Mouse (Mus musculus) limb, embryonic 14.5 days (tissue): ENCODE results near the gene Setdb1. TPM values are rescaled to one million over a fixed set of nuclear protein-coding genes. Genes with fewer than 3 reads are reported as not detected.
"Not testable (repeated sequence)": the region's sequence is repeated elsewhere in the genome, so short reads cannot be mapped to it uniquely, and the experiment has no call there.

Experiments
- ATAC-seq: fragments of 200-750 bp; cut with Nextera tagmentation; 2 replicates; pipeline ENCODE4 v1.8.0; 2017; ENCODE audit warnings: low read depth, moderate number of reproducible peaks, moderate TSS enrichment; ENCODE audit not compliant: low FRiP score
- DNase-seq: peaks from one replicate; pipeline ENCODE4 v3.0.0-alpha.2; 2015; ENCODE audit warnings: low spot score
- H3K27ac ChIP-seq: fragments of 300-500 bp; sonication (generic); replicated peaks from 2 replicates; pipeline ENCODE4 v1.5.1; 2014; ENCODE audit warnings: low read depth, mild to moderate bottlenecking, low read length, moderate library complexity, mixed read lengths
- H3K27me3 ChIP-seq: fragments of 300-500 bp; sonication (generic); 2 replicates; pipeline ENCODE4 v1.6.1; 2014; ENCODE audit warnings: low read length, mixed read lengths; ENCODE audit not compliant: control insufficient read depth, insufficient read depth
- H3K36me3 ChIP-seq: fragments of 300-500 bp; sonication (generic); 2 replicates; pipeline ENCODE4 v1.6.1; 2014; ENCODE audit warnings: mild to moderate bottlenecking, low read length, moderate library complexity, mixed read lengths; ENCODE audit not compliant: control insufficient read depth, insufficient read depth
- H3K4me1 ChIP-seq: fragments of 300-500 bp; sonication (generic); 2 replicates; pipeline ENCODE4 v1.6.1; 2014; ENCODE audit warnings: antibody characterized with exemption, low read length, mixed read lengths; ENCODE audit not compliant: control insufficient read depth, insufficient read depth
- H3K4me2 ChIP-seq: fragments of 300-500 bp; sonication (generic); replicated peaks from 2 replicates; pipeline ENCODE4 v1.6.1; 2014; ENCODE audit warnings: low read depth, mild to moderate bottlenecking, low read length, moderate library complexity; ENCODE audit not compliant: severe bottlenecking
- H3K4me3 ChIP-seq: fragments of 300-500 bp; sonication (generic); replicated peaks from 2 replicates; pipeline ENCODE4 v1.5.1; 2014; ENCODE audit warnings: low read length
- H3K9ac ChIP-seq: fragments of 300-500 bp; sonication (generic); 2 replicates; pipeline ENCODE4 v1.6.1; 2014; ENCODE audit warnings: mild to moderate bottlenecking, low read depth, low read length, moderate library complexity; ENCODE audit not compliant: severe bottlenecking
- H3K9me3 ChIP-seq: fragments of 300-500 bp; sonication (generic); 2 replicates; pipeline ENCODE4 v1.6.1; 2016; ENCODE audit warnings: low read length; ENCODE audit not compliant: control insufficient read depth
- POLR2A ChIP-seq: fragments of 200-500 bp; IDR thresholded peaks from 2 replicates; pipeline ENCODE4 v1.8.0; 2012; ENCODE audit warnings: inconsistent platforms, mild to moderate bottlenecking, moderate library complexity, borderline replicate concordance; ENCODE audit not compliant: insufficient read depth, insufficient read length; ENCODE audit errors: extremely low read depth
- WGBS: fragments of 180-500 bp; shearing (Covaris S2); extraction: QIAGEN DNeasy Blood & Tissue Kit; methylation state at CpG from one replicate; pipeline ENCODE4 v1.1.7; 2014; 5-methylcytosine and 5-hydroxymethylcytosine counted together
- polyA plus RNA-seq, 2 experiments: library from polyadenylated mRNA; depleted of rRNA in 1 of 2; stranded (reverse) in 1 of 2; unstranded in 1 of 2; fragments of >200 nt; fragmentation: Nextera tagmentation in 1 of 2; extraction: Ambion mirVana in 1 of 2; gene quantifications; 2 replicates each; pipeline versions ENCODE4 v1.2.1 to v1.2.3; 2012 to 2014

Setdb1 gene
- polyA plus RNA-seq, 2 experiments, result 44.2 to 56.2 TPM

DNA sequence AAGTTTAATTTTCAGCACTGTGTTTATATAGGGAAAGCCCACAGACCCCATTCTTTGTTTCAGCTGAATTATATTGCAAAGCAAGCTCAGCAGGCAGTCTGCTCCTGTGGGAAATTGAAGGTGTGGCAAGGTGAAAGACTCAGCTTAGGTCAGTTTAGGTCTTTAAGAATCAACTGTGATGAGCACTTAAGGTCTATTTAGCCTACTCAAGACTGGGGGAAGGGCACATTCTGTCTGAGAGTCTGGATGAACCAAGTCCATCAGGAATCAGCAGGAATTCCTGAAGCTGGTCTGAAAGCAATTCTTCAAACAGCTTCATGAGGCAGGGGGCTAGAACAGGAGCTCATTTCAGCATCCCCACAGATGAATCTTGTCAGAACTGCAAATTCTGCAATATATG, 13.1 kb upstream of the Setdb1 start:
- ATAC-seq, result no peak
- no peaks in the 10 kb centered on the region for H3K4me1 ChIP-seq
- H3K4me2 ChIP-seq, result no peak overlapping the region
- H3K9me3 ChIP-seq, result no peaks in the 10 kb centered on the region
- no peaks in the 10 kb centered on the region for H3K36me3 ChIP-seq
- H3K27ac ChIP-seq, result no peak overlapping the region
- TF ChIP-seq POLR2A, result no peak
- no peak overlapping the region for H3K9ac ChIP-seq
- DNase-seq, result no peak
- H3K4me3 ChIP-seq, result no peak overlapping the region
- H3K27me3 ChIP-seq, result no peaks in the 10 kb centered on the region

DNA sequence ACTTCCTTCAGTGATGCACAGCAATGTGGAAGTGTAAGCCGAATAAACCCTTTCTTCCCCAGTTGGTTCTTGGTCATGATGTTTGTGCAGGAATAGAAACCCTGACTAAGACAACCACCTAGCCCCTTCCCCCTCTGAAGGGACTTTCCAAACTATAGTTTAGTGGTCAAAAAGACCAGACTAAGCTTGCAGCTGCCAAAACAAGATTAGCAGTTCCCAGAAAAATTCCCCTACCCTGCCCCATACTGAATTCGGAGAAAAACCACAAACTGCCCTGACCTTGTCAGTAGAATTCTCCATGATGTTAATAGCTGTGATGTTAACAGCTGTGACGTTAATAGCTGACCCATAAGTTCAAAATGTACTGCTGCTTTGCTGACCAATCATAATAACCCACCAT, 3.3 kb upstream of the Setdb1 start:
- H3K4me1 ChIP-seq, H3K4me2 ChIP-seq, ATAC-seq, H3K9me3 ChIP-seq, H3K27ac ChIP-seq, H3K4me3 ChIP-seq, H3K27me3 ChIP-seq, H3K36me3 ChIP-seq, H3K9ac ChIP-seq, DNase-seq: not testable (repeated sequence)
- WGBS, result 83% methylated on average over 3 of the region's 3 CpGs

DNA sequence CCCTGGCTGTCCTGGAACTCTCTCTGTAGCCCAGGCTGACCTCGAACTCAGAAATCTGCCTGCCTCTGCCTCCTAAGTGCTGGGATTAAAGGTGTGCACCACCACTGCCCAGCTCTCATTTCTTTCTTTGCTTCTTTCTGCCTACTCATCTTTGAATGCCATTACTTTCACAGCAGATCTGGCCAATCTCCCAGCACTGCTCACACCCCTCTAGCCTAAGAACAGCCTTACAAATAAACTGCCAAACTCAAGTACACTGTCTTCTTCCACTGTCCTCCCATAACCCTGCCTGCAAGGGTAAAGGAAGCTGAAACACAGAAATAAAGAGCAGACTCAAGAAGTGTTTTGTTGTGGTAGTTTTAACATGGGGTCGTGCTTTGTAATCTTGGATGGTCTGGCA, 744 bp upstream of the Setdb1 start:
- DNase-seq (no peak), ATAC-seq (no peak)
- Histone ChIP-seq H3K27ac (no peak overlapping the region), H3K4me1 (no peaks in the 10 kb centered on the region), H3K36me3 (peaks cover 12% of the 10 kb centered on the region), H3K9me3 (no peaks in the 10 kb centered on the region), H3K27me3 (no peaks in the 10 kb centered on the region), H3K9ac (no peak overlapping the region), H3K4me3 (no peak overlapping the region), H3K4me2 (no peak overlapping the region)
- 91% methylated on average over 2 of the region's 2 CpGs for WGBS
- TF ChIP-seq POLR2A, result no peak

DNA sequence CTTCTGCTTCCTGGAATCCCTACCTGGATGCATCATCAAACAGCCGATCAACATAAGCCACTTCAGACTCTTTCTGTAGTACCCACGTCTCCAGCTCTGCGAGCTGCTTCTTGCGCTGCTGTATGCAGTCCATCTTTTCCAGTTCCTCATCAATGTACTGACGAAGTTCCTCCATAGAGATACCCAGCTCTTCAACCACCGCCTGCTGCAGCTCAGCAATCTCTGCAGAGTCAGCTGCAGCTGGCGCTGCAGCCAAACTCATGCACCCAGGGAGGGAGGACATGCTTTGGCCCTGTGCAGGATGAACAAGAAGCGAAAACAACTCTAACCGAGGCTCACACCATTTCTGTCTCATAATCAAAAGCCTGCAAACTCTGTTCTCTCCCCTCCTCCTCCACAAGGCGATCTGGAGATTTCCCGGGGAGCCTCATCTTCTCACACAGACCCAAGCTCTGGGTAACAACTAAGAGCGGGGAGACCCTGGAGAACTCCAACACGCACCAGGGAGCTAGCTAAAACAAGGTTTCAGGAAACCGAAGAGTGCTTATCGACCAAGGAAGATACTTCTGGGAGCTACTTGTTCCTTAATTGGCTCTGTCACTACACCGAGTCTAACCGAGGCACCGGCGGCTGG, 974 bp downstream of the Setdb1 start:
- H3K9ac ChIP-seq, H3K9me3 ChIP-seq, DNase-seq, ATAC-seq, H3K4me1 ChIP-seq, H3K27ac ChIP-seq, H3K27me3 ChIP-seq: not testable (repeated sequence)
- 26% methylated on average over 8 of the region's 19 CpGs for WGBS
- peak overlapping the region; percentile 43 for H3K4me3 ChIP-seq
- H3K36me3 ChIP-seq, result peaks cover 25% of the 10 kb centered on the region
- peak overlapping the region; percentile 28 for H3K4me2 ChIP-seq

DNA sequence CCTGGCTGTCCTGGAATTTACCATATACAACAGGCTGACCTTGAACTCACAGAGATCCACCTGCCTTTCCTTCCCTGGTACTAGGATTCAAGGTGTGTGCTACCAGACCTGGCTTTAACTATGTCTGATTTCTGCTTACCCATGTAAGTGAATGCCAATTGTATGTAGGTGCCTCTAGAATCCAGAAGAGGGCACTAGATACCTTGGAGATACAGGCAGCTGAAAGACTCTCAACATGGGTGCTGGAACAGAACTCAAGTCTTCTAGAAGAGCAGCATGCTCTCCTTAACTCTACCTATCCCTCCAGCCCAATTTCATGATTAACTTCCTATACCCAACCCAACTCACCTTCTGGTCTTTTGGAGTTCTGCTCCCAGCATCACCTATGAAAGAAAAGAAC, 7.5 kb downstream of the Setdb1 start:
- ATAC-seq (no peak), DNase-seq (no peak)
- no peaks in the 10 kb centered on the region for H3K4me1 ChIP-seq
- no peak overlapping the region for H3K9ac ChIP-seq
- peaks cover 80% of the 10 kb centered on the region for H3K36me3 ChIP-seq
- no peak overlapping the region for H3K27ac ChIP-seq
- no peak for TF ChIP-seq POLR2A
- H3K9me3 ChIP-seq, result no peaks in the 10 kb centered on the region
- H3K4me2 ChIP-seq, result no peak overlapping the region
- no peak overlapping the region for H3K4me3 ChIP-seq
- H3K27me3 ChIP-seq, result no peaks in the 10 kb centered on the region

DNA sequence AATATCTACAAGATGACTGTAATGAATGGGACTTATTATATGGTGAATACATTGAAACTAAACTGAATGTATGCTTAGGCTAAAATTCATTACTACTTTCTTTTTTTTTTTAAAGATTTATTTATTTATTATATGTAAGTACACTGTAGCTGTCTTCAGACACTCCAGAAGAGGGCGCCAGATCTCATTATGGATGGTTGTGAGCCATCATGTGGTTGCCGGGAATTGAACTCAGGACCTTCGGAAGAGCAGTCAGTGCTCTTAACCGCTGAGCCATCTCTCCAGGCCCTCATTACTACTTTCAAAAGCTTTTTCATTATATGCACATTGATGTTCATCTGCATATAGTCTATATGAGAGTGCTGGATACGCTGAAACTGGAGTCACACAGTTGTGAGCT, 8.7 kb downstream of the Setdb1 start:
- WGBS, result 94% methylated on average over 5 of the region's 5 CpGs
- H3K36me3 ChIP-seq, result peaks cover 77% of the 10 kb centered on the region
- H3K27ac ChIP-seq, H3K4me3 ChIP-seq, ATAC-seq, H3K4me1 ChIP-seq, H3K9ac ChIP-seq, H3K9me3 ChIP-seq, H3K27me3 ChIP-seq, DNase-seq, H3K4me2 ChIP-seq: not testable (repeated sequence)
